Mouse (Mus musculus) stomach, postnatal 0 days (tissue): Measurements from ENCODE around the gene Kctd2.

Source experiments
- CTCF ChIP-seq: IDR thresholded peaks from 2 replicates; pipeline ENCODE4 v1.5.1; 2016; ENCODE audit warnings: antibody characterized with exemption, low read depth, mild to moderate bottlenecking, moderate library complexity
- EP300 ChIP-seq: optimal IDR thresholded peaks from 2 replicates; pipeline ENCODE3; 2016; ENCODE audit warnings: antibody characterized with exemption

DNA sequence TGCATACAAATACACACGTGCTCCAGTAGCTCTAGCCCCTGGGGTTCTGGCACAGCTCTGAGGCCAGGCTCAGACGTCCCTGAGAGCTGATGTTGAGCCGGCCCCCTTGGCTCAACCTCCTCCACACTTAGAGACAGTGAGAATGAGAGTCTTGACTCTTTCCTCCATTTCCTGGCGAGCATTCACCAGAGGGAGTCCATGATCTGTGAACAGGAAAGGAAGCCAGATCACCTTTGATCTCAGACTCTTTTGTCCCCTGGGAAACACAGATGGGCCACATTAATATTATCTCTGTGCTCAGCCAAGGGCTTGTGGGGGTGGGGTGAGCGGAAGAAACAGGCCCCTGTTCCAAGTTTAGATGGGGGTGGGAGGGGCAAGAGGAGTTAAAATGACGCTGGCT, 37.5 kb downstream of the Kctd2 start:
- TF ChIP-seq EP300 = no peak
- no peak for TF ChIP-seq CTCF
